Mouse (Mus musculus): ENCODE measurements around the gene Olfr750.

DNA sequence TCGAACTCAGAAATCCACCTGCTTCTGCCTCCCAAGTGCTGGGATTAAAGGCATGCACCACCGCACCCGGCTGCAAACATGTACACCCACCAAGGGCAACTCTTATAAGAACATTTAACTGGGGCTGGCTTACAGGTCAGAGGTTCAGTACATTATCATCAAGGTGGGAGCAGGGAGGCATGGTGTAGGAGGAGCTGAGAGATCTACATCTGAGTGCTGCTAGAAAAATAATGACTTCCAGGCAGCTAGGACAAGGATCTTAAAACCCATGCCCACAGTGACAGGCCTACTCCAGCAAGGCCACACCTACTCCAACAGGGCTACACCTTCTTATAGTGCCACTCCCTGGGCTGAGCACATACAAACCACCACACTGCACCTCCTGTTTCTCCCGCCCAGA lies 11.7 kb upstream of the Olfr750 start:
- TF ChIP-seq POLR2A (IDR thresholded peaks at IDR 0.05; ENCODE audit: low read depth, low read length): no peak
- TF ChIP-seq ZC3H11A (IDR thresholded peaks at IDR 0.05; ENCODE audit: low read depth, low read length): no peak
- TF ChIP-seq CTCF (conservative IDR thresholded peaks at IDR 0.05 in 1 of 2, IDR thresholded peaks at IDR 0.05 in 1 of 2; ENCODE audit: low read depth in 2 of 2, low read length in 2 of 2): no peak
- no peak for TF ChIP-seq ZMIZ1 (IDR thresholded peaks at IDR 0.05; ENCODE audit: low read depth, low read length)
